Mouse (Mus musculus) embryonic facial prominence, embryonic 12.5 days (tissue): Measurements from ENCODE around the gene Yipf6. TPM values are rescaled to one million over a fixed set of nuclear protein-coding genes. Genes with fewer than 3 reads are reported as not detected.

ENCODE experiments used
- ATAC-seq: fragments of 200-750 bp; cut with Nextera tagmentation; 2 replicates; pipeline ENCODE4 v1.8.0; 2017; ENCODE audit not compliant: insufficient number of reproducible peaks, insufficient read depth, low FRiP score, low TSS enrichment
- H3K27ac ChIP-seq: fragments of 300-500 bp; sonication (generic); 2 replicates; pipeline ENCODE4 v1.5.1; 2016; ENCODE audit warnings: mild to moderate bottlenecking
- H3K27me3 ChIP-seq: fragments of 300-500 bp; sonication (generic); 2 replicates; pipeline ENCODE4 v1.6.1; 2016; ENCODE audit warnings: mild to moderate bottlenecking, moderate library complexity
- H3K36me3 ChIP-seq: fragments of 300-500 bp; sonication (generic); 2 replicates; pipeline ENCODE4 v1.6.1; 2016; ENCODE audit warnings: mild to moderate bottlenecking
- H3K4me1 ChIP-seq: fragments of 300-500 bp; sonication (generic); 2 replicates; pipeline ENCODE4 v1.6.1; 2016
- H3K4me2 ChIP-seq: fragments of 300-500 bp; sonication (generic); replicated peaks from 2 replicates; pipeline ENCODE4 v1.6.1; 2016; ENCODE audit warnings: mild to moderate bottlenecking, moderate library complexity
- H3K4me3 ChIP-seq: fragments of 300-500 bp; sonication (generic); 2 replicates; pipeline ENCODE4 v1.5.1; 2016; ENCODE audit warnings: mild to moderate bottlenecking
- H3K9ac ChIP-seq: fragments of 300-500 bp; sonication (generic); 2 replicates; pipeline ENCODE4 v1.6.1; 2016; ENCODE audit warnings: mild to moderate bottlenecking, moderate library complexity
- H3K9me3 ChIP-seq: fragments of 300-500 bp; sonication (generic); 2 replicates; pipeline ENCODE4 v1.6.1; 2016; ENCODE audit warnings: mild to moderate bottlenecking, moderate library complexity
- WGBS: fragments of 180-500 bp; shearing (Covaris S2); methylation state at CpG from one replicate; pipeline ENCODE4 v1.1.7; 2016; 5-methylcytosine and 5-hydroxymethylcytosine counted together
- polyA plus RNA-seq: library from polyadenylated mRNA; unstranded; fragments of >200 nt; fragmentation: Nextera tagmentation; extraction: Ambion mirVana; gene quantifications from 2 replicates; pipeline ENCODE4 v1.2.1, GENCODE M21; 2016

Yipf6 gene
- 16.3 and 18.4 TPM in 2 replicates for polyA plus RNA-seq

DNA sequence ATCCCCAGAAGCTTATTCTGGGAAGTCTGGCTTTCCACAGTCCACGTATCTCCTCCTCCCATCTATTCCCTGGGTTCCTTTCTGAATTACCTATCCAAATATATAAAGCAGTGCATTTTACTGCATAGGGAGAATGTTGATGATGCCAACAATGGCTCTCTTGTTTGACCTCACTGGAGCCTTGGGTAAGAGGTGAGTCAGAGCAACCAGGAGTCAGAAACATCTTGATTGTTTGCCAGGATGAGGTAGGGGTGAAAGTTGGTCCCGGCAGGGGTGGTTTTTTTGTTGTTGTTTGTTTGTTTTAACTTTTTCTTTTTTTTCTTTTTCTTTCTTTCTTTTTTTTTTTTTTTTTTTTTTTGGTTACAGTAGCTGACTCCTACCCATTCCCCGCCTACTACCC is at the start of gene Yipf6:
TSS of gene Yipf6 (plus strand) at position 216 of the 400 bp plus-strand sequence.
- WGBS: 53% methylated on average over 3 of the region's 3 CpGs
- H3K4me1 ChIP-seq: no peaks in the 10 kb centered on the region
- ATAC-seq: no peak

DNA sequence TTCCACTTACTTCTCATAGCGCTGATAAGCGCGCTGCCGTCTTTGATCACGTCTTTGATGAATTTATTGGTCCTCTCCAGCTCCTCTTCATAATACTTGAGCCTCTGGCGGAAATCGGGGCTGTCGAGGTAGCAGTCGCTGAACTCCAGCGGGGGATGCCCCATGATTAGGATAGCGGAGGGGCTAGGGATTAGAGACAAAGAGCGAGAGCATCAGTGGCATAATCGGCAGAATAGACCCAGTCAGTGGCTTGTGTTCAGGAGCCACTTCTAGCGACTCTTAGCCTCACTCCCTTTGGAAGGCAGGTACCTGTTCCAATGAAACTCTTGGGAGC is 46.1 kb upstream of the Yipf6 start:
- no peaks in the 10 kb centered on the region for H3K4me1 ChIP-seq

More for the DNA sequence above, at the start of gene Yipf6:
- H3K4me3 ChIP-seq: peak within 1 kb of the TSS; percentile 58
- no peaks in the 10 kb centered on the region for H3K9me3 ChIP-seq
- H3K27me3 ChIP-seq: 0 out of 2 replicates have a peak, but pooled peaks cover 3% of the 10 kb centered on the region
- peak within 1 kb of the TSS; percentile 93 for H3K27ac ChIP-seq
- H3K9ac ChIP-seq: peak within 1 kb of the TSS; percentile 73
- H3K4me2 ChIP-seq: peak within 1 kb of the TSS; percentile 48
- no peaks in the 10 kb centered on the region for H3K36me3 ChIP-seq

DNA sequence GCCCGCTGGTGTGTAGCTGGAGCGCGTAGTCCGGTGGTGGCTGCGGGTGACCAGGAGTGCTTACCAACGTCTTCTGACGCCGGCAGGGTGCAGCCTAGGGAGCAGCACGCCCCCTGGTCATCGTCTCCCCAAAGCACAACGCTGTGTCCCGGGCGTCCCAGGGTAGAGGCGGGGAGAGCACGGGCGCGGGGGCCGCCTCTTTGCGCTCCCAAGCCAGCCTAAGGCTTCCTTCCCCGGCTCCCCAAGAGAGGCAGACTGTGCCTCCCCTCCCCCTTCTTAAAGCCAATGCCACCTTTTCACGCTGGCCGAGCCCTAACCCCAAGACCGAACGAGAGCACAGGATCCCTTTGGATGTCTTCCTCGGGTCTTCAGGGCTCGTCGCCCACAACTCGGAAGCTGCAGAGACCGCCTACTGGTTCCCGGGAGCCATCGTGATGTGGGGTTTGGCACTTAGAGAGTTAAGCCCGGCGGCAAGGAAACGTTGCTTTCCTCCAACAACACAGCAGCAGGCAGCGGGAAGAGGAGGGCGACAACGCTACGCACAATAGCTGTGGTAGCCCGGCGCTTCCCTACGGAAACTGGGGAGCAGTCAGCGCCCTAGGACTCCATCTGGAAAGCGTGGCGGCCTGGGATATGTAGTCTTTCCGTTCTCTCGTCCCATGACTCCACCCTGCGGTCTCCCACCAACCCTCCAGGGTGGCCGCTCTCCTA is 45.6 kb upstream of the Yipf6 start, which contains the start of gene Ophn1:
TSS of gene Ophn1 (minus strand) at position 620 of the 711 bp plus-strand sequence.
- Histone ChIP-seq H3K27me3 (peaks cover 12% of the 10 kb centered on the region; the same call in 1 of the 2 replicates), H3K36me3 (no peaks in the 10 kb centered on the region)
- peak; percentile 92 for ATAC-seq

More for the DNA sequence above, 46.1 kb upstream of the Yipf6 start:
- Histone ChIP-seq H3K9me3 (no peaks in the 10 kb centered on the region), H3K9ac (peak overlapping the region; percentile 52), H3K36me3 (no peaks in the 10 kb centered on the region), H3K27ac (peak overlapping the region; percentile 81; the same call in 1 of the 2 replicates), H3K4me2 (peak overlapping the region; percentile 49), H3K27me3 (peaks cover 12% of the 10 kb centered on the region; the same call in 1 of the 2 replicates), H3K4me3 (peak overlapping the region; percentile 48)
- WGBS: 20% methylated on average over 14 of the region's 14 CpGs
- no peak; the same call in 1 of the 2 replicates for ATAC-seq

DNA sequence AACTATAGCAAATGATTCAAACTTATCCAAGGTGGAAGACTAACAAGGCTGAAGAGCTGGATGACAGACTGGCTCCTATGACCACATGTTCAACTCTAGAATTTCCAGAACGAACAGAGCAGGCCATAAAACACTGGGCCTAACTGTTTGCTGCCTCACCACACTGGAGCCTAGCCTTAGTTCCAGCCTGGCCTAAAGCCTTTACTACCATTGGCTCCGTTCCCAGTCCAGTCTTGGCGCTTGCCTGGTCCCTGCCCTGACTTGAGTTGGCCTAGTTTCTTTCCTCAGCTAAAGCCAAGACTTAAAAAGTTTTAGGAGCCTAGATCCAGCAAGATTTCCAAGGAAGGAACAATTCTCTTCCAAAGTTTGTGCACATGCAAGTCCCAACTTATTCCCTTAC is 37.8 kb upstream of the Yipf6 start:
- no peak overlapping the region for H3K27ac ChIP-seq
- H3K4me2 ChIP-seq: no peak overlapping the region
- no peaks in the 10 kb centered on the region for H3K36me3 ChIP-seq
- no peaks in the 10 kb centered on the region for H3K9me3 ChIP-seq
- H3K27me3 ChIP-seq: no peaks in the 10 kb centered on the region
- WGBS: 82% methylated on average over 3 of the region's 3 CpGs
- no peak for ATAC-seq
- H3K4me3 ChIP-seq: no peak overlapping the region
- H3K4me1 ChIP-seq: no peaks in the 10 kb centered on the region
- H3K9ac ChIP-seq: no peak overlapping the region

More for the DNA sequence above, 45.6 kb upstream of the Yipf6 start, which contains the start of gene Ophn1:
- peak within 1 kb of the TSS; percentile 49 for H3K4me2 ChIP-seq
- peak within 1 kb of the TSS; percentile 81 for H3K27ac ChIP-seq
- peak within 1 kb of the TSS; percentile 48 for H3K4me3 ChIP-seq
- peak within 1 kb of the TSS; percentile 52 for H3K9ac ChIP-seq
- H3K4me1 ChIP-seq: no peaks in the 10 kb centered on the region
- no peaks in the 10 kb centered on the region for H3K9me3 ChIP-seq
- 8% methylated on average over 48 of the region's 48 CpGs for WGBS

DNA sequence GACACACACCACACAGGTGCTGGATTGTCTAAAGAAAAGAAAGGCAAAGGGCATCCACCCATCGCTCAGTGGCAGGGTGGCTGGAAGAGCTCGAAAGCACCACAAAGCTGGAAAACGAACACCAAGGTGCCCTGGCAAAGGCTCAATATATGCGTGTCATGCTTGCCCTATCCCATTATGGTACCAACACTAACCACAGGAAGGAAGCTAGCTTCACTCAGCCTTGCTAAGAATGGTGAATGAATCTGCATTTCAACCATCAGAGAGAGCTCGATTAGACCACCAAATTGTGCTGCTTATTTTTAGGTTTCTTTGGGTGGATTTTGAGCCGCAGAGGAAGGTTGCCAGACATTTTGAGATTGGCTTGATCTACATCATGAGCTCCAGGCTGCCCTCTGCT is 31.9 kb upstream of the Yipf6 start:
- H3K27me3 ChIP-seq: 0 out of 2 replicates have a peak, but pooled peaks cover 6% of the 10 kb centered on the region
- no peak overlapping the region for H3K4me2 ChIP-seq
- no peaks in the 10 kb centered on the region for H3K36me3 ChIP-seq
- no peak overlapping the region for H3K27ac ChIP-seq
- H3K4me1 ChIP-seq: no peaks in the 10 kb centered on the region
- H3K4me3 ChIP-seq: no peak overlapping the region
- no peak for ATAC-seq
- WGBS: 85% methylated on average over 6 of the region's 6 CpGs
- H3K9ac ChIP-seq: no peak overlapping the region
- H3K9me3 ChIP-seq: no peaks in the 10 kb centered on the region

DNA sequence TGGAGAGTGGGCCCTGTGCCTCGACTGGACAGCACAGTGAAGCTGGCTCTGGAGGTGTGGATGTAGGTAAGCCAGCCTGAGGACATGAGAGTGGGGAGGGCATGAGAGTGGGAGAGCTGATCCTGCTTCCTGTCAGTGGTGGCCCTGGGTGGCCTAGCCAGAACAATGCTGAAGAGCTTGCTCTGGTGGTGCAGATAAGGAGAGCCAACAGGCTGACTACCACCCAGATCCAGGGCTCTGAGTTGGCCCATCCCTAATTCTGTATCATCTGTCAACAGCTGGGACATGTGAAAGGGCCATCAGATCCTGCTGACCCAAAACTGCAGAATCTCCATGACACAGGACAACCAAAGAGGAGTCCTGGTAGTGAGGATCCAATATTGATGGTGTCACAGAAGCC is 27.2 kb upstream of the Yipf6 start:
- no peak overlapping the region for H3K27ac ChIP-seq
- H3K36me3 ChIP-seq: no peaks in the 10 kb centered on the region
- no peak for ATAC-seq
- no peak overlapping the region for H3K9ac ChIP-seq
- H3K27me3 ChIP-seq: 0 out of 2 replicates have a peak, but pooled peaks cover 6% of the 10 kb centered on the region
- H3K9me3 ChIP-seq: no peaks in the 10 kb centered on the region
- no peaks in the 10 kb centered on the region for H3K4me1 ChIP-seq
- 67% methylated on average over 1 of the region's 1 CpGs for WGBS
- H3K4me3 ChIP-seq: no peak overlapping the region
- no peak overlapping the region for H3K4me2 ChIP-seq

DNA sequence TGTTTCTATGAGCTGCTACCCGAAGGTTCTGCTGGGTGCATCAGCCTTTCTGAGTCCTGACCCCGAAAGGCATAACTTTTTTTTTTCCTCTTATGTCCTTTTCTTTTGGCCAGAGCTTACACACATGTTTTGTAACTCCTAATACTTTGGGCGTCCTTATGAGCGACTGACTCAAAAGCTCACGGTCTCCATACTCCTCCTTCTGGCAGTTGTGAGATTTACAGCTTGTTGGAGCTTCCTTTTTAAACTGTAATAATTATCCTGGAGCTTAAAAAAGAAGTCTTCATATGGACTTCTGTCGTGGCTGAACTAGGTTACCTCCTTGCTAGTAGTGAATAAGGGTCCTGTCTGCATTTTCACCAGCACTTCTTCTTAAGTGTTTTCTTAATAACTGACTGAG is 16.7 kb upstream of the Yipf6 start:
- H3K27me3 ChIP-seq: no peaks in the 10 kb centered on the region
- H3K9ac ChIP-seq: no peak overlapping the region
- no peak for ATAC-seq
- no peak overlapping the region for H3K27ac ChIP-seq
- H3K9me3 ChIP-seq: no peaks in the 10 kb centered on the region
- no peak overlapping the region for H3K4me3 ChIP-seq
- H3K4me2 ChIP-seq: no peak overlapping the region
- H3K4me1 ChIP-seq: no peaks in the 10 kb centered on the region
- no peaks in the 10 kb centered on the region for H3K36me3 ChIP-seq
- 15% methylated on average over 6 of the region's 6 CpGs for whole genome bisulfite sequencing

DNA sequence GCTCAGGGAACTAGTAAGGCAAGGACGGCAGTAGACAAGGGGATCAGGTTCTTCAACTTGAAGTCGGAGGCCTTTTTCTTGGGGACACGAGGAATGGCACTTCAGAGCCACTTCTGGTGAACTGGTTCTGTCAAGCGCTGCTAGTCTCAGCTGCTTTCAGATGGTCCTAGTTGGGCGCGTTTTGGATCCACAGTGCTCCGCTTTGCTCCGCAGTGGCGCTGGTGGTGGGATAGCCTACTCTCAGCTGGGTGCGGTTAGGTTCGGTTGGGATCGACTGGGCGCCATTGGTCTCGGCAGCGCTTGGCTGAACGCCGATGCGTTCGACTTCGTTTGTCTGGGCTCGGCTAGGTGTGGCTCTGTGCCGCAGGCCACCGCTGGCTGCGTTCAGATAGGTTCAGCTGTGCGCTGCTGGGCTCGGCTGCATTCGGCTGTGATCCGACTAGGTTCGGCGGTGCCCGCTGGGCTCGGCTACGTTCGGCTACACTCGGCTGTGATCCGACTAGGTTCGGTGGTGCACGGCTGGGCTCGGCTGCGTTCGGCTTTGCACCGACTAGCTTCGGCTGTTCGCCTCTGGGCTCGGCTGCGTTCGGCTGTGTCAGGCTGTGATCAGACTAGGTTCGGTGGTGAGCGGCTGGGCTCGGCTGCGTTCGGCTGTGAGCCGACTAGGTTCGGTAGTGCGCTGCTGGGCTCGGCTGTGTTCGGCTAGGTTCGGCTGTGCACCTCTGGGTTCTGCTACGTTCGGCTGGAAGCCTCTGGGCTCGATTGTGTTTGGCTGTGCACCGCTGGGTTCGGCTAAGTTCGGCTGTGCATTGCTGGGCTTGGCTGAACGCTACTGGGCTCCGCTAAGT is 815 bp downstream of the Yipf6 start:
- Histone ChIP-seq H3K27ac (peak overlapping the region; percentile 93), H3K4me3 (peak overlapping the region; percentile 58), H3K4me1 (no peaks in the 10 kb centered on the region), H3K9ac (peak overlapping the region; percentile 73), H3K4me2 (peak overlapping the region; percentile 48), H3K9me3 (no peaks in the 10 kb centered on the region), H3K27me3 (no peaks in the 10 kb centered on the region), H3K36me3 (no peaks in the 10 kb centered on the region)
- ATAC-seq: peak; percentile 96
- 28% methylated on average over 66 of the region's 66 CpGs for WGBS

DNA sequence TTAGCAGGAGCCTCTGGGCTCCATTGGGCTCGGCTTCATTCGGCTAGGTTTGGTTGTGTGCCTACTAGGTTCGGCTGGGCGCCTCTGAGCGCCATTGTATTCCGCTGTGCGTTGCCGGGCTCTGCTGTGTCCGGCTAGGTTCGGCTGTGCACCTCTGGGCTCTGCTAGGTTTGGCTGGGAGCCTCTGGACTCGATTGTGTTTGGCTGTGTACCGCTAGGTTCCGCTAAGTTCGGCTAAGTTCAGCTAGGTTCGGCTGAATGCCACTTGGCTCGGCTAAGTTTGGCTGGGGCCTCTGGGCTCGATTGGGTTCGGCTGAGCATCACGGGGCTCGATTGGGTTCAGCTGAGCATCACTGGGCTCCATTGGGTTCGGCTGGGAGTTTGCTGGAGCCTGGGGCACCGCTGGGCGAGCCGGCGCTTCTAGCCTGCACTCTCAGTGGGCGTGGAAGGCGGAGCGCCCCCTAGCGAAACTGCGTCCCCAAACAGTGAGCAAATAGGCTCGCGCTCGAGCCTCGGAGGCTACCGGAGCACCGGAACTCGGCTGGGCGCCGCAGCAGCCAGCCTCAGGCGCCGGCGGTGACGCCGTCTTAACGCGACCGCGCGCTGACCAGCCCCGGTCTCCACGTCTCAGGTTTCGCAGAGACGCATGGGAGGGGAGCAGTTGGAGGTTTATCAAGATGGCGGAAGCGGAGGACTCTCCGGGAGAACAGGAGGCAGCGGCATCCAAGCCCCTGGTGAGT is 1.6 kb downstream of the Yipf6 start:
- H3K27me3 ChIP-seq: no peaks in the 10 kb centered on the region
- H3K9me3 ChIP-seq: no peaks in the 10 kb centered on the region
- H3K27ac ChIP-seq: peak overlapping the region; percentile 93
- ATAC-seq: peak; percentile 90
- H3K4me1 ChIP-seq: no peaks in the 10 kb centered on the region
- H3K4me3 ChIP-seq: peak overlapping the region; percentile 58
- H3K36me3 ChIP-seq: no peaks in the 10 kb centered on the region
- WGBS: 23% methylated on average over 57 of the region's 57 CpGs
- peak overlapping the region; percentile 52 for H3K4me2 ChIP-seq
- H3K9ac ChIP-seq: peak overlapping the region; percentile 73

DNA sequence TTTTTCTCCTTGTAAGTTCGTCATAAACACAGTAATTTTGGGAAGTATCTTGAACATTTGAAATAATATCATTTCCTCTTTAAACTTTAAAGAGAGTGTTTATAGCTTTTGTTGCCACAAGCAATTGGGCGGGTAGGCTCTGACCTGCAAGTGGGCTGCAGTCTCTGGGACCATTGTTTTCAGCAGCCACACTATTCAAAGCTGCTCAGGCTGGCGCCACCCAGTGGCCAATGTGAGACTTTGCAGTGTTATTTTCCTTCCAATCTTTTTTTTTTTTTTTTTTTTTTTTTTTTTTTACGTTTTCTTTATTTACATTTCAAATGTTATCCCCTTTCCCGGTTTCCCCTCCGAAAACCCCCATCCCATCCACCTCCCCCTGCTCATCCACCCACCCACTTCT is 17.8 kb downstream of the Yipf6 start:
- H3K9ac ChIP-seq: no peak overlapping the region
- H3K9me3 ChIP-seq: no peaks in the 10 kb centered on the region
- no peak for ATAC-seq
- H3K27ac ChIP-seq: no peak overlapping the region
- no peak overlapping the region for H3K4me2 ChIP-seq
- no peak overlapping the region for H3K4me3 ChIP-seq
- H3K4me1 ChIP-seq: no peaks in the 10 kb centered on the region
- 28% methylated on average over 6 of the region's 6 CpGs for WGBS
- no peaks in the 10 kb centered on the region for H3K27me3 ChIP-seq
- no peaks in the 10 kb centered on the region for H3K36me3 ChIP-seq

DNA sequence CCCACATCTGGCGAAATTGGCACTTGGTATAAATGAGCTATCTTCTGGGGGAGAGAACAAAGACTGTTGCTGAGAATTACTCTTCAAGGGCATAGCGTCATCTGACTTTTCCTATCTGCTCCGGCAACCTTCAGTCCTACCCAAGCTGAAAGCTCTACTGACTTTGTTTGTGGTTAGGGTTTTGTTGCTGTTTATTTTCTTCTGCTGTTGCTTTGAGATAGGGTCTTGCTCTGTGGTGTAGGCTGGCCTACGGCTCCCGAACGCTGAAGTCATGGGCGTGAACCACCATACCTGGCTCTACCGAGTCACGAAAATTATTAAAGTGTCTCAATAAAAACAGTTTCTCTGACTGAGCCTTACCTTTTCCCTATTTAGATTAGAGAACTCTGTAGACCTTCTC is 22.2 kb downstream of the Yipf6 start:
- H3K4me2 ChIP-seq: no peak overlapping the region
- H3K27ac ChIP-seq: no peak overlapping the region
- 89% methylated on average over 9 of the region's 9 CpGs for WGBS
- H3K27me3 ChIP-seq: no peaks in the 10 kb centered on the region
- H3K4me3 ChIP-seq: no peak overlapping the region
- H3K9ac ChIP-seq: no peak overlapping the region
- no peaks in the 10 kb centered on the region for H3K36me3 ChIP-seq
- no peaks in the 10 kb centered on the region for H3K4me1 ChIP-seq
- ATAC-seq: no peak
- no peaks in the 10 kb centered on the region for H3K9me3 ChIP-seq
